Mouse (Mus musculus): ENCODE results near the gene E130308A19Rik.

DNA sequence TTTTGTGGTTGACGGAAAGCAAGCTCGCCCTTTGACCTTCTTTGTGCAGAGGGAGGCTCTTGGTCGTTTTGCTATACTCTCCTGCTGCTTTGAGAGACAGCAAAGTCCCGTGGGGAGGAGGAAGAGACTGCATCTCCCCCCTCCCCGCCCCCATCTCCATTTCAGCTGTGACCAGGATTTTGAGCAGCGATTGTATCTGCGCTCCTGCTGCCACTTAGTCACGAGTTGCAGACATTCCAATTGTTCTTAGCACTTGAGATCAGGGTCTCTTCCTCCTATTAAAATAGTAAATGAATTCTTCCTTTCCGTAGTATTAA, 180.8 kb downstream of the E130308A19Rik start:
- TF ChIP-seq EP300 (IDR thresholded peaks at IDR 0.05; ENCODE audit: low read depth) (no peak), CTCF (IDR thresholded peaks at IDR 0.05; ENCODE audit: low read depth) (no peak)

All from heart, postnatal 0 days (tissue).